Mouse (Mus musculus): ENCODE measurements around the gene Lilrb4a. TPM values are rescaled to one million over a fixed set of nuclear protein-coding genes. Genes with fewer than 3 reads are reported as not detected.
A peak's percentile ranks its signal among the peaks of the same experiment; 100 is the strongest.
"Not testable (repeated sequence)": the region's sequence is repeated elsewhere in the genome, so short reads cannot be mapped to it uniquely, and the experiment has no call there.

The Lilrb4a gene
- 1.0 and 2.4 TPM in 2 replicates for polyA plus RNA-seq (2015; fragmentation: Nextera tagmentation; extraction: Ambion mirVana)

DNA sequence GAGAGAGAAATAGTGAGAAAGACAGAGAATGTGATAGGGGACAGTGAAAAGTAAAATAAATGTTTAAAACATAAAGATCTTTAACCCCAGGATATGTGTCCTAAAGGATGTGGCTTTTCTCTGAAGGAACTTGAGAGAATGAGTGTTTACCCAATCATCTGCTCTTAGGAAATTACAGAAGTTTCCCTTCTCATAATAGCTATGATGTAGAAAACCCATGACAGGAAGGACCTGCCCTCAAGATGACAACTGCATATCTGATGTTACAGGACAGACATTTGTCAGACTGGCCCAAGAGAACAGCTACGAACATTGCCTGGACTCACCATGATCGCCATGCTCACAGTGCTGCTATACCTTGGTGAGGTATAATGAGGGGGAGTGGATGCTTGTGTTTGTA lies at the start of gene Lilrb4a:
TSS of gene Lilrb4a (plus strand) at position 266 of the 400 bp plus-strand sequence.
- H3K27me3 ChIP-seq (ENCODE audit: control insufficient read depth, insufficient read depth, low read length); H3K4me1 ChIP-seq (replicated peaks; ENCODE audit: control insufficient read depth, insufficient read depth); H3K4me3 ChIP-seq (ENCODE audit: low read depth, low read length); ATAC-seq (ENCODE audit: low FRiP score, low TSS enrichment); H3K9me3 ChIP-seq (ENCODE audit: control insufficient read depth, low read length); H3K9ac ChIP-seq (ENCODE audit: low read length); H3K4me2 ChIP-seq (replicated peaks; ENCODE audit: low read depth); H3K27ac ChIP-seq (replicated peaks); H3K36me3 ChIP-seq (ENCODE audit: control insufficient read depth, insufficient read depth, low read length); DNase-seq (ENCODE audit: low spot score): not testable (repeated sequence)
- WGBS = no CpG with 5 or more reads among the region's 2 CpGs

DNA sequence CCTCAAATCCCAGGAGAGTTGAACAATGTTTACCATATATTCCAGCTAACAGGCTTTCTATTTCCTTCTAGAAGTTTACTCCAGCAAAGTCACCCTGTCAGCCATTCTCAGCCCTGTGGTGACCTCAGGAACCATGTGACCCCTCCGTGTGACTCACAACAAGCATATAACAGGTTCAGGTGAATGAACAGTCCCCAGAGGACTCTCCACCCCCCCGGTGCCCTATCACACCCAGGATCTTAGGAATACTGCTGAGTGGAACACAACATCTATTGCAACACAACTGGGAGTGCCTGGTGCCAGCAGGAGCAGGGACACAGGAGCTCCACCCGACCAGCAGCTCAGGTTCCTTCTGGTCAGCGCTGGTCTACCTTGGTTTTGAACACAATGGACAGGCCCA lies 39.1 kb upstream of the Lilrb4a start:
- H3K9me3 ChIP-seq (ENCODE audit: control insufficient read depth, low read length) = no peaks in the 10 kb centered on the region
- DNase-seq (ENCODE audit: low spot score) (peak; percentile 15), ATAC-seq (ENCODE audit: low FRiP score, low TSS enrichment) (peak; percentile 82)
- no peak overlapping the region for H3K9ac ChIP-seq (ENCODE audit: low read length)
- no peak overlapping the region for H3K4me3 ChIP-seq (ENCODE audit: low read depth, low read length)
- H3K27me3 ChIP-seq (ENCODE audit: control insufficient read depth, insufficient read depth, low read length) = no peaks in the 10 kb centered on the region
- WGBS = 64% methylated on average over 4 of the region's 4 CpGs
- TF ChIP-seq EP300 (optimal IDR thresholded peaks at IDR 0.05) = no peak
- TF ChIP-seq CTCF (IDR thresholded peaks at IDR 0.05; ENCODE audit: low read depth) = no peak
- no peak overlapping the region for H3K4me2 ChIP-seq (replicated peaks; ENCODE audit: low read depth)
- H3K4me1 ChIP-seq (replicated peaks; ENCODE audit: control insufficient read depth, insufficient read depth) = no peaks in the 10 kb centered on the region
- no peaks in the 10 kb centered on the region for H3K36me3 ChIP-seq (ENCODE audit: control insufficient read depth, insufficient read depth, low read length)
- H3K27ac ChIP-seq (replicated peaks) = no peak overlapping the region

DNA sequence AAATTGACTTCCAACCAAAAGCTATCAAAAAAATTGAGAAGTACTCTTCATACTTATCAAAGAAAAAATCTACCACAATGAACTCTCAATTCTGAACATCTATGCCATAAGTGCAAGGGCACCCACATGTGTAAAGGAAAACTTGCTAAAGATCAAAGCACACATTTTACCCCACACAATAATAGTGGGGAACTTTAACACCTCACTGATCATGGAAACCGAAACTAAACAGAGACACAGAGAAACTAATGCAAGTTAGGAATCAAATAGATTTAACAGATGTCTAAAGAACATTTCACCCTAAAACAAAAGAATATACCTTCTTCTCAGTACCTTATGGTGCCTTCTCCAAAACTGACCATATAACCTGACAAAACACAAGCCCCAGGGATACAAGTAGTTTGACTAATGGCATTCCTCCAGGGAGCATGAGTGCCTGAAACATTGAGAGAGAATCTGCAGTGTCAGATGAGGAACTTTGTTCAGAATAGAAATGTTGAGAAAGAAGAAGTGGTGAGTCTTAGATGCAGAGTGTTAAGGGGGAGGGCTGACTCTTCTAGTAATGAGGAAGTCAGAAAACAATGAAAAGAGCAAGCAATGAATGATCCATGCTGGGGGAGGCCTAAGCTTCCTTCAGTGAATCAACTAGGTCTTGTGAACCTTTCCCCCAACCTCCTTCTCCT lies 37.0 kb upstream of the Lilrb4a start:
- Histone ChIP-seq H3K9ac (ENCODE audit: low read length) (no peak overlapping the region), H3K4me2 (replicated peaks; ENCODE audit: low read depth) (no peak overlapping the region), H3K4me3 (ENCODE audit: low read depth, low read length) (no peak overlapping the region), H3K4me1 (replicated peaks; ENCODE audit: control insufficient read depth, insufficient read depth) (no peaks in the 10 kb centered on the region), H3K9me3 (ENCODE audit: control insufficient read depth, low read length) (no peaks in the 10 kb centered on the region), H3K27ac (replicated peaks) (no peak overlapping the region), H3K27me3 (ENCODE audit: control insufficient read depth, insufficient read depth, low read length) (no peaks in the 10 kb centered on the region), H3K36me3 (ENCODE audit: control insufficient read depth, insufficient read depth, low read length) (no peaks in the 10 kb centered on the region)
- ATAC-seq (ENCODE audit: low FRiP score, low TSS enrichment) (no peak), DNase-seq (ENCODE audit: low spot score) (no peak)
- 71% methylated on average over 1 of the region's 1 CpGs for WGBS
- TF ChIP-seq EP300 (optimal IDR thresholded peaks at IDR 0.05) (no peak), CTCF (IDR thresholded peaks at IDR 0.05; ENCODE audit: low read depth) (no peak)

DNA sequence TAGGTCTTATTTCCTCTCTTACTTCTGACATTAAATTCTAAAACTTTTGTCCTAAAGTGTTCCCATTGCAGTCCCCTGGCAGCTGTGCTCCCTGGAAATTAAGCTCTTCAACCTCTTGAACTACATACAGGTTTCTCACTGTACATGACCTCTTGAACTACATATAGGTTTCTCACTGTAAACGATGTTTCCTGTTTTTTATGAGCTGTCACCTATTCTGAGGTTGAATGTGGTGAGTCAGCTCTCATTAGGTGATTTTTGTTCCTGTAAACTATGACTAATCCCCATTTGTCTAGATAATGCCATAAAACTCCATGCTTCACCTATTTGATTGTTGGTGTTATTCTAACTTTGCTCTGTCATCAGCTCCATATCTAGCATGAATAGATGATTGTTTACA lies 36.4 kb upstream of the Lilrb4a start:
- Histone ChIP-seq H3K4me1 (replicated peaks; ENCODE audit: control insufficient read depth, insufficient read depth) (no peaks in the 10 kb centered on the region), H3K4me2 (replicated peaks; ENCODE audit: low read depth) (no peak overlapping the region), H3K27me3 (ENCODE audit: control insufficient read depth, insufficient read depth, low read length) (no peaks in the 10 kb centered on the region), H3K9ac (ENCODE audit: low read length) (no peak overlapping the region), H3K27ac (replicated peaks) (no peak overlapping the region), H3K36me3 (ENCODE audit: control insufficient read depth, insufficient read depth, low read length) (no peaks in the 10 kb centered on the region), H3K4me3 (ENCODE audit: low read depth, low read length) (no peak overlapping the region), H3K9me3 (ENCODE audit: control insufficient read depth, low read length) (no peaks in the 10 kb centered on the region)
- DNase-seq (ENCODE audit: low spot score) (no peak), ATAC-seq (ENCODE audit: low FRiP score, low TSS enrichment) (peak; percentile 32; the same call in 1 of the 2 replicates)
- WGBS = 35% methylated on average over 1 of the region's 1 CpGs
- TF ChIP-seq EP300 (optimal IDR thresholded peaks at IDR 0.05) = no peak
- TF ChIP-seq CTCF (IDR thresholded peaks at IDR 0.05; ENCODE audit: low read depth) = no peak

DNA sequence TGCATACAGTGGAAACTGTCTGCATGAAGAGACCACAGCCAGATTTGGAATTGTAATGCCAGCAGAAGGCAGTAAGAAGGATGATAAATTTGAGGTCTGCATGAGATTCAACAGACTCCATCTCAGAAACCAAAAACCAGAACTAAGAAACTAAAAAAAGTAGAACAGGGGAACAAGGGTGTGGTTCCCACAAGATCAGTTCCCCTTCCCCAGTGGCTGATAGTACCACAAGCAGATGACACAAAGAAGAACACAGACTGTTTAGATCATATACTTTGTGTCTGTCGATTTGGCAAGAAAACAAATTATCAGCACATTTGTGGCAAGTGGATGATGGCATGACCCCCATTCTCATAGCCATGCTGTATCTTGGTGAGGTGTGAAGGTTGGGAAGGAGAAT lies 35.0 kb upstream of the Lilrb4a start:
- ATAC-seq (ENCODE audit: low FRiP score, low TSS enrichment) (no peak), DNase-seq (ENCODE audit: low spot score) (no peak)
- no peak overlapping the region for H3K4me2 ChIP-seq (replicated peaks; ENCODE audit: low read depth)
- no peaks in the 10 kb centered on the region for H3K9me3 ChIP-seq (ENCODE audit: control insufficient read depth, low read length)
- H3K36me3 ChIP-seq (ENCODE audit: control insufficient read depth, insufficient read depth, low read length) = no peaks in the 10 kb centered on the region
- H3K9ac ChIP-seq (ENCODE audit: low read length) = no peak overlapping the region
- 79% methylated on average over 1 of the region's 1 CpGs for WGBS
- no peaks in the 10 kb centered on the region for H3K27me3 ChIP-seq (ENCODE audit: control insufficient read depth, insufficient read depth, low read length)
- no peak for TF ChIP-seq EP300 (optimal IDR thresholded peaks at IDR 0.05)
- TF ChIP-seq CTCF (IDR thresholded peaks at IDR 0.05; ENCODE audit: low read depth) = no peak
- no peaks in the 10 kb centered on the region for H3K4me1 ChIP-seq (replicated peaks; ENCODE audit: control insufficient read depth, insufficient read depth)
- H3K27ac ChIP-seq (replicated peaks) = no peak overlapping the region
- no peak overlapping the region for H3K4me3 ChIP-seq (ENCODE audit: low read depth, low read length)

DNA sequence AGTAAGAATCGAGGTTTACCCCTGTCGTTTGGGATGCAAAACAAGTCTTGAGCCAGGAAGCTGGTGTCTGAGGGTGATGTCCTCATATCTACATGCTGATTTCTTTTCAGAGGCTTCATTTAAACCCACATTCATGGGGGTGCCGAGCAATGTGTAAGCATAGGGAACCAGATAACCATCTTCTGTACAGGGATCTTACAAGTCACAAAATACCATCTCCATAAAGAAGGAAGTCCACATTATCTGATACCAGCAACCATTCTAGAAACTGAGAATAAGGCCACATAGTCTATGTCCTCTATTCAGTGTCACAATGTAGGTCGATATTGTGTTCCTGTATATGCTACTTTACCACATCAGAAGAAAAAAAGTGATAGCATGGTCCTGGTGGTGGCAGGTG lies 34.4 kb upstream of the Lilrb4a start:
- no peaks in the 10 kb centered on the region for H3K4me1 ChIP-seq (replicated peaks; ENCODE audit: control insufficient read depth, insufficient read depth)
- 72% methylated on average over 4 of the region's 4 CpGs for WGBS

DNA sequence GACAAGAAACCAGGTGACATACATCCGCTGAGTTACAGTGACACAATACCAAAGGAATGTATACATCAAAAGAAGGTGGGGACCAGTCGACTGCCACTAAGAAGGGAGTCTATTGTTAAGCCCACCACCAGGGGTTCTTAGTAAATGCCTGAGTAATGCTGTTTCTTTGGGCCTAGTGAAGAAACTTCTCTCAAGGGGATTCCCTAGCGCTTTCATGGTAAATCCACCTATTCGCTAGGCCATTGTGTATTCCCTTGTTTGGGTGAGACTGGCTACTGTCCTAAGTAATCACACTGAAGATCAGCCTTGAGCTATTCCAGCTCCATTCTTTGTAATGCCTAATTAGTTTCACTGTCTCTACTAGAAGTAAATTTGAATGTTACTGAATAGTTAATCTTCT lies 27.0 kb upstream of the Lilrb4a start:
- not testable (repeated sequence) for ATAC-seq (ENCODE audit: low FRiP score, low TSS enrichment); H3K36me3 ChIP-seq (ENCODE audit: control insufficient read depth, insufficient read depth, low read length); H3K9ac ChIP-seq (ENCODE audit: low read length); DNase-seq (ENCODE audit: low spot score); H3K27ac ChIP-seq (replicated peaks); H3K27me3 ChIP-seq (ENCODE audit: control insufficient read depth, insufficient read depth, low read length); H3K4me3 ChIP-seq (ENCODE audit: low read depth, low read length); H3K4me1 ChIP-seq (replicated peaks; ENCODE audit: control insufficient read depth, insufficient read depth); H3K4me2 ChIP-seq (replicated peaks; ENCODE audit: low read depth); H3K9me3 ChIP-seq (ENCODE audit: control insufficient read depth, low read length)
- WGBS = 48% methylated on average over 4 of the region's 4 CpGs

More for the DNA sequence above, 34.4 kb upstream of the Lilrb4a start:
- Histone ChIP-seq H3K27ac (replicated peaks) (no peak overlapping the region), H3K9me3 (ENCODE audit: control insufficient read depth, low read length) (no peaks in the 10 kb centered on the region), H3K4me2 (replicated peaks; ENCODE audit: low read depth) (no peak overlapping the region), H3K4me3 (ENCODE audit: low read depth, low read length) (no peak overlapping the region), H3K9ac (ENCODE audit: low read length) (no peak overlapping the region), H3K36me3 (ENCODE audit: control insufficient read depth, insufficient read depth, low read length) (no peaks in the 10 kb centered on the region), H3K27me3 (ENCODE audit: control insufficient read depth, insufficient read depth, low read length) (no peaks in the 10 kb centered on the region)
- TF ChIP-seq EP300 (optimal IDR thresholded peaks at IDR 0.05) (no peak), CTCF (IDR thresholded peaks at IDR 0.05; ENCODE audit: low read depth) (no peak)
- DNase-seq (ENCODE audit: low spot score) (no peak), ATAC-seq (ENCODE audit: low FRiP score, low TSS enrichment) (no peak)

DNA sequence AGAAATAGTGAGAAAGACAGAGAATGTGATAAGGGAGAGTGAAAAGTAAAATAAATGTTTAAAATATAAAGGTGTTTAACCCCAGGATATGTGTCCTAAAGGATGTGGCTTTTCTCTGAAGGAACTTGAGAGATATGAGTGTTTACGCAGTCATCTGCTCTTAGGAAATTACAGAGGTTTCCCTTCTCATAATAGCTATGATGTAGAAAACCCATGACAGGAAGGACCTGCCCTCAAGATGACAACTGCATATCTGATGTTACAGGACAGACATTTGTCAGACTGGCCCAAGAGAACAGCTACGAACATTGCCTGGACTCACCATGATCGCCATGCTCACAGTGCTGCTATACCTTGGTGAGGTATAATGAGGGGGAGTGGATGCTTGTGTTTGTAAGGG lies 10.4 kb upstream of the Lilrb4a start, which contains the start of the genes Gm49339 and Lilr4b:
TSS of gene Gm49339 (plus strand) at position 216 of the 400 bp plus-strand sequence.
TSS of gene Lilr4b (plus strand) at position 236 of the 400 bp plus-strand sequence.
- not testable (repeated sequence) for H3K4me2 ChIP-seq (replicated peaks; ENCODE audit: low read depth); H3K9me3 ChIP-seq (ENCODE audit: control insufficient read depth, low read length); H3K27ac ChIP-seq (replicated peaks); H3K9ac ChIP-seq (ENCODE audit: low read length); ATAC-seq (ENCODE audit: low FRiP score, low TSS enrichment); H3K36me3 ChIP-seq (ENCODE audit: control insufficient read depth, insufficient read depth, low read length); DNase-seq (ENCODE audit: low spot score); H3K4me1 ChIP-seq (replicated peaks; ENCODE audit: control insufficient read depth, insufficient read depth); H3K27me3 ChIP-seq (ENCODE audit: control insufficient read depth, insufficient read depth, low read length); H3K4me3 ChIP-seq (ENCODE audit: low read depth, low read length)
- 92% methylated on average over 1 of the region's 3 CpGs for WGBS
